Mouse (Mus musculus) forebrain, embryonic 15.5 days (tissue): ENCODE measurements around the gene Hacd4. TPM values are rescaled to one million over a fixed set of nuclear protein-coding genes. Genes with fewer than 3 reads are reported as not detected.

Source experiments
- ATAC-seq: fragments of 200-750 bp; cut with Nextera tagmentation; replicated peaks from 2 replicates; pipeline ENCODE4 v1.8.0; 2017; ENCODE audit warnings: mild to moderate bottlenecking, moderate TSS enrichment, moderate library complexity
- H3K27ac ChIP-seq: fragments of 300-500 bp; sonication (generic); replicated peaks from 2 replicates; pipeline ENCODE4 v1.5.1; 2015; ENCODE audit warnings: mild to moderate bottlenecking, inconsistent platforms
- H3K27me3 ChIP-seq: fragments of 300-500 bp; sonication (generic); 2 replicates; pipeline ENCODE4 v1.6.1; 2015; ENCODE audit warnings: inconsistent platforms
- H3K36me3 ChIP-seq: fragments of 300-500 bp; sonication (generic); 2 replicates; pipeline ENCODE4 v1.6.1; 2015; ENCODE audit warnings: mild to moderate bottlenecking, inconsistent platforms
- H3K4me1 ChIP-seq: fragments of 300-500 bp; sonication (generic); 2 replicates; pipeline ENCODE4 v1.6.1; 2015; ENCODE audit warnings: inconsistent platforms
- H3K4me2 ChIP-seq: fragments of 300-500 bp; sonication (generic); replicated peaks from 2 replicates; pipeline ENCODE4 v1.6.1; 2015; ENCODE audit warnings: mild to moderate bottlenecking, inconsistent platforms
- H3K4me3 ChIP-seq: fragments of 300-500 bp; sonication (generic); 2 replicates; pipeline ENCODE4 v1.5.1; 2015; ENCODE audit warnings: mild to moderate bottlenecking, inconsistent platforms
- H3K9ac ChIP-seq: fragments of 300-500 bp; sonication (generic); replicated peaks from 2 replicates; pipeline ENCODE4 v1.6.1; 2015; ENCODE audit warnings: mild to moderate bottlenecking, inconsistent platforms
- H3K9me3 ChIP-seq: fragments of 300-500 bp; sonication (generic); 2 replicates; pipeline ENCODE4 v1.6.1; 2016; ENCODE audit warnings: inconsistent platforms
- WGBS: fragments of 180-500 bp; shearing (Covaris S2); methylation state at CpG from one replicate; pipeline ENCODE4 v1.1.7; 2015; ENCODE audit warnings: mixed read lengths; 5-methylcytosine and 5-hydroxymethylcytosine counted together
- polyA plus RNA-seq: library from polyadenylated mRNA; unstranded; fragments of >200 nt; fragmentation: Nextera tagmentation; extraction: Ambion mirVana; gene quantifications from 2 replicates; pipeline ENCODE4 v1.2.1, GENCODE M21; 2015

Hacd4 gene
- polyA plus RNA-seq, 1 experiment from 2014 or later = 3.5 TPM

DNA sequence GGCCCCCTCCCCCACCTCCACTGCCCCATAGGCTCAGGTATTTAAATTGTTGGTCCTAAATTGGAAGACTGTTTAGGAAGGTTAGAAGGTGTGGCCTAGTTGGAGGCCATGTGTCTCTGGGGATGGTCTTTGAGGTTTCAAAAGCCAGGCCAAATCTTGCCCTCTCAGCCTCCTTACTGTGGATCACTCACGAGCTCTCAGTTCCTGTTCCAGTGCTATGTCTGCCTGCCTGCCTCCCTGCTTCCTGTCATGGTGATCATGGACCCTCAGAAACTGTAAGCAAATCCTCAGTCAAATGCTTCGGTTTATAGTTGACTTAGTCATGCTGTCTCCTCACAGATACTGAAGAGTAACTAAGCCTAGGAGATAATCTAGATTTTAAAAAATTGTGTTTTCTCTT lies 19.9 kb upstream of the Hacd4 start:
- H3K27ac ChIP-seq = no peak overlapping the region

DNA sequence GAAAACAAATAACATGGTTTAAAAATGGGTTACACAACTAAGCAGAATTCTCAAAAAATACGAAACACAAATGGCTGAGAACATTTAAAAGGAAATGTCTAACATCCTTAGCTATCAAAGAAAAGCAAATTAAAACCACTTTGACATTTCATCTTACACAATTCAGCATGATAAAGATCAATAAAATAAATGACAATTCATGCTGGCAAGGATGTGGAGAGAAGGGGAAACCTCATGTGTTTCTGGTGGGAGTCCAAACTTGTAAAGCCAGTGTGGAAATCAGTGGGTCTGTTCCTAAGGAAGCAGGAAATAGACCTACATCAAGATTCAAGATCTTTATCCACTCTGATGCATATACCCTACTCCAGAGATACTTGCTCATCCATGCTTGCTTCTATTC lies 19.4 kb upstream of the Hacd4 start:
- Histone ChIP-seq H3K9me3 (no peaks in the 10 kb centered on the region), H3K27me3 (no peaks in the 10 kb centered on the region), H3K4me3 (no peak overlapping the region), H3K27ac (no peak overlapping the region), H3K36me3 (no peaks in the 10 kb centered on the region), H3K9ac (no peak overlapping the region), H3K4me1 (no peaks in the 10 kb centered on the region), H3K4me2 (no peak overlapping the region)
- no peak for ATAC-seq
- 89% methylated on average over 1 of the region's 1 CpGs for WGBS

More for the DNA sequence above, 19.9 kb upstream of the Hacd4 start:
- no peaks in the 10 kb centered on the region for H3K36me3 ChIP-seq
- WGBS = 82% methylated on average over 2 of the region's 2 CpGs
- H3K27me3 ChIP-seq = no peaks in the 10 kb centered on the region
- no peak for ATAC-seq
- H3K9me3 ChIP-seq = no peaks in the 10 kb centered on the region
- H3K9ac ChIP-seq = no peak overlapping the region
- no peak overlapping the region for H3K4me3 ChIP-seq
- H3K4me2 ChIP-seq = no peak overlapping the region
- no peaks in the 10 kb centered on the region for H3K4me1 ChIP-seq

DNA sequence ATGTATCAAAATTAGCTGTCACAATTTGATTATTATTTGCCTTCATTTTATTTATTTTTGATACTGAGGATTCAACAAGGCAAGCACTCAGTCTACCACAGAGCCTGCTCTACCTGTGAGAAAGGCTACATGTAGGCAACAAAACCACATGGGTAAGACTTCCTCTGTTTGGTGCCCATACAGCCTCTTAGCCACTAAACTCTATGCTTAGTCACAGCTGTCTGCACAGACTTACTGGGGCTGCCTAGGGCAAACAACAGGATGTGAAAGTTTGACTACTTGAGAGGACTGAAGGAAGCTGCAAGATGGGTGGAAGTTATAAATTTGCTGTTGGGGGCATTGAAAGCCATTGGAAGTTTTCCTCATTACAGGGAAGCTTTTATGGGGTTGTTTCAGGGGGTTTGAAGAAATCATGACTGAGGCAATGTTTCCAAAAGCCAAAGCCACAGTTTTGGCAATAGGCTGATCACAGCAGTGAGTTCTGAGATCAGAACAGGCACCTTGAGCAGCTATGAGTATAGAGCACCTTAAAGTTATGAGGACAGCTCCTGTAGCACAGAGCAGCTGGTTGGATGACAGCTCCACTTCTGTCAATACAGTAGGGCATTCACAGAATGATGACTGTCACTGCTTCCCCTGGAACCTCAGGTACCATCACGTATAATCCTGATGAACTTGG lies 11.5 kb upstream of the Hacd4 start:
- Histone ChIP-seq H3K27me3 (no peaks in the 10 kb centered on the region), H3K4me1 (no peaks in the 10 kb centered on the region), H3K4me3 (no peak overlapping the region), H3K9ac (no peak overlapping the region), H3K27ac (no peak overlapping the region), H3K36me3 (no peaks in the 10 kb centered on the region), H3K9me3 (no peaks in the 10 kb centered on the region), H3K4me2 (no peak overlapping the region)
- WGBS = 88% methylated on average over 1 of the region's 1 CpGs
- ATAC-seq = no peak

DNA sequence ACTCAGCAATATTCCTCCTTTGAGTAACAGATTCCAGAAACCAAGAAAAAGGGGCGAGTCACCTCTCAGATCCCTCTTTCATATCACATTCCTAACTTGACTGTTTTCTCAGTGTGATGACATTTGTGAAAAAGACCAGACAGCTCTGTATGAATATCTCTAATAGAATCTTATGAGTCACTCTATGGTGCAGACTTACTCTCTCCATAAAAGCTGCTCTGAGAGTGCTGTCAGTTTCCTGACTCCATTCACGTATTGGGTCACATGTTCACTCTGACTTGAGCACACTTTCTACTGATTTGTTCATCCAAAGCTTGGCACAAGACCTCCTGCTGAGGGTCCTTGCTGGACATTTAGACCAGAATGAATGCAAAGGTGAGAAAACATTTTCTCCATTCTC lies 10.2 kb upstream of the Hacd4 start:
- 83% methylated on average over 2 of the region's 2 CpGs for WGBS
- no peak overlapping the region for H3K4me2 ChIP-seq
- ATAC-seq = no peak

DNA sequence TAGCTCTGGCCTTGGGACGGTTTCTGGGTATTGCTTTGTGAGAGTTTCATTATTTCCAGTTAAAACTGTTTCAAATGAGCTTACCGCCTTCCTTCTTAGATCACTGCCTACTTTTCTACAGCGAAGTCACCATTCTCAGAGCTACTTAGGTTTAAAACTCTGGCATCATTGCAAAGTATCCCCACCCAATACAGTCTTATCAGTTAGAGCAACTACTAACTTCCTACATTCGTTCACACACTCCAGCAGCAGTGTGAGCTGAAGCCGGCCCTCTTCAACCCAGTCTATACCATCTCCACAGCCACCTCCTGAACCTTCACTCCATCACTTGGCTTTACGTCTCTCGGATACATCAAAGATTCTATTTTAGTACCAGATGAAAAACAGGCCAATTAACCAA lies 2.1 kb upstream of the Hacd4 start:
- no peak for ATAC-seq
- peaks cover 11% of the 10 kb centered on the region for H3K4me1 ChIP-seq
- H3K9me3 ChIP-seq = no peaks in the 10 kb centered on the region
- H3K27ac ChIP-seq = no peak overlapping the region
- no peak overlapping the region for H3K9ac ChIP-seq
- H3K4me3 ChIP-seq = no peak overlapping the region
- H3K4me2 ChIP-seq = no peak overlapping the region
- WGBS = 90% methylated on average over 7 of the region's 7 CpGs
- H3K36me3 ChIP-seq = no peaks in the 10 kb centered on the region
- no peaks in the 10 kb centered on the region for H3K27me3 ChIP-seq

More for the DNA sequence above, 10.2 kb upstream of the Hacd4 start:
- H3K9me3 ChIP-seq = no peaks in the 10 kb centered on the region
- H3K4me1 ChIP-seq = no peaks in the 10 kb centered on the region
- H3K27ac ChIP-seq = no peak overlapping the region
- H3K27me3 ChIP-seq = no peaks in the 10 kb centered on the region
- H3K36me3 ChIP-seq = no peaks in the 10 kb centered on the region
- H3K4me3 ChIP-seq = no peak overlapping the region
- H3K9ac ChIP-seq = no peak overlapping the region

DNA sequence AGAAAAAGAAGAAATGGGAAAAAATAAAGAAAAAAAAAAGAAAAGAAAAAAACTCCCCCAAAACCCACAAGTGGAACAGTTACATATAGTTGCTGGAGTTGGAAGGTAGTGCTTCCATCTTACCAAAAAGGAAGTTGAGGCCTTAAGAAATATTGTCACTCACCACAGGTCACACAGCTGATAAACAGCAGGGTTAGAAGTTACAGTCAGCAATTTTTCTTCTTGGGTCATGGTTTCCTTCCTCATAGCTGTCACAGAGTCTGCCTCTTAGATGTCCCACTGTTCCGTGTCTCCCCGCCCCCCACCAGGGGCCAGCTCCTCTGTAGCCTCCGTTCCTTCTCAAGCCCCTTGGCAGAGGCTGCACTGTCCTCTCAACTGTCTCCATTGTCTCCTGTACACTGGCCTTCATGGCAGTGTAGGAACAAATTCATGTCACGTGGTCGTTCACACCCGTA lies 968 bp upstream of the Hacd4 start:
- Histone ChIP-seq H3K4me2 (no peak overlapping the region), H3K27ac (no peak overlapping the region), H3K4me3 (no peak overlapping the region), H3K36me3 (no peaks in the 10 kb centered on the region), H3K27me3 (no peaks in the 10 kb centered on the region), H3K9me3 (no peaks in the 10 kb centered on the region), H3K4me1 (peaks cover 11% of the 10 kb centered on the region), H3K9ac (no peak overlapping the region)
- no peak for ATAC-seq
- 78% methylated on average over 6 of the region's 6 CpGs for WGBS

DNA sequence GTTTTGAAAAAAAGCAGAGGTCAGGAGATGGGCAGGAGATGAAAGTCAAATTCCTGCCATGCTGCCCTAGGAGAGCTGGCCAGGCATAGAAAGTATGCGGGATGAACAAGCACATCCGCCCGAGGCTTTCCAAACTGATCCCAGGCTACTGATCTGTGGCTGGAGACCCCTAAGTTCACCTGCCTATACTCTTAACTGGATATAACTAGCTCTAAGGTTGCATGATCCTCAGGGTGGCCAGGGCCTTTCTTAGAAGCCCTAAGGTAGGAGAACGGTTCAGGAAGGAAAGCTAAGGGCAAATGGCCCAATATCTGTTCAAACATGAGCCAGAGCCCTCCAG lies 232 bp upstream of the Hacd4 start:
- no peaks in the 10 kb centered on the region for H3K9me3 ChIP-seq
- H3K27me3 ChIP-seq = no peaks in the 10 kb centered on the region
- no peak for ATAC-seq
- peak overlapping the region; percentile 35 for H3K4me3 ChIP-seq
- peak overlapping the region; percentile 50 for H3K4me2 ChIP-seq
- 23% methylated on average over 4 of the region's 4 CpGs for WGBS
- H3K9ac ChIP-seq = peak overlapping the region; percentile 40
- H3K27ac ChIP-seq = no peak overlapping the region
- H3K36me3 ChIP-seq = no peaks in the 10 kb centered on the region
- peaks cover 11% of the 10 kb centered on the region for H3K4me1 ChIP-seq

DNA sequence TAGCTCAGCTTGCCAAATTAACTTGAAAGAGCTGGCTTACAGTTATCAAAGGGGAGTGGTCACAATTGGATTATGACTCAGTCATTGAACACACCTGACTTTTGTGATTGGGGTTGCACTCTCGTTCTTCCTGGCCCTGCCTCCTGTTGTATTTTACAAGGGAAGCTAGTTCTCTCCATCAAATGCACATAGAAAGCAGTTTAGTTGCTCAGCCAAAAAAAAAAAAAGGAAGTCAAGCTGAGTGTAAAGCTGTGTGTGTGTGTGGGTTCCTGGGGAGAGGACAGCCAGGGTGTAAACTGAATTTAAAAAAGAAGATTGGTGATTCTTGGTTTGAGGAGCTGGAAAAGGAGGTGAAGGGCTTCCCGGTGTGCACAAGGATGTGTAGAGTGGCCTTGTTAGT lies 811 bp downstream of the Hacd4 start:
- ATAC-seq = no peak
- Histone ChIP-seq H3K27me3 (no peaks in the 10 kb centered on the region), H3K4me2 (0 out of 2 replicates have a peak overlapping the region, but pooled peaks have one; percentile 50), H3K4me3 (no peak overlapping the region), H3K9ac (no peak overlapping the region), H3K9me3 (no peaks in the 10 kb centered on the region), H3K4me1 (peaks cover 11% of the 10 kb centered on the region), H3K36me3 (no peaks in the 10 kb centered on the region), H3K27ac (no peak overlapping the region)
- 45% methylated on average over 2 of the region's 2 CpGs for WGBS

DNA sequence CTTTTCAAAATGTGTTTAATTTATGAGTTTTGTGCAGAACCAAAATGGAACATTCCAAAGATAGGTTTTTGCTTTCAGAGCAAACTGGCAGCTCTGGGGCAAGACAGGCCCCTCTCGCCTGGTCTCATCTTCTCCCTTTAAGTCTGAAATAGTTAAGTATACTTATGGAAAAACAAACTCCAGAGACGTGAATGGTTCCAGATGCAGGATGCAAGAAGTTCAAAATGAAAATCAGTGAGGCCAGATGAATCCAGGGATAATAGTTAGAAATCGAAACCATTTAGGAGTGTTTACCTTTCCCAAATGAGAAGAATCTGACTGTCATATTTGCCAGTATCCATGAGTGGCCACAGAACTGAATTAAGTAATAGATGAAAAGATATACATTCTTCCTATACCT lies 1.6 kb downstream of the Hacd4 start:
- H3K27me3 ChIP-seq = no peaks in the 10 kb centered on the region
- H3K9me3 ChIP-seq = no peaks in the 10 kb centered on the region
- 92% methylated on average over 3 of the region's 3 CpGs for WGBS
- no peak overlapping the region for H3K9ac ChIP-seq
- H3K4me1 ChIP-seq = peaks cover 11% of the 10 kb centered on the region
- H3K27ac ChIP-seq = no peak overlapping the region
- no peak for ATAC-seq
- H3K4me2 ChIP-seq = no peak overlapping the region
- H3K36me3 ChIP-seq = no peaks in the 10 kb centered on the region
- H3K4me3 ChIP-seq = no peak overlapping the region

DNA sequence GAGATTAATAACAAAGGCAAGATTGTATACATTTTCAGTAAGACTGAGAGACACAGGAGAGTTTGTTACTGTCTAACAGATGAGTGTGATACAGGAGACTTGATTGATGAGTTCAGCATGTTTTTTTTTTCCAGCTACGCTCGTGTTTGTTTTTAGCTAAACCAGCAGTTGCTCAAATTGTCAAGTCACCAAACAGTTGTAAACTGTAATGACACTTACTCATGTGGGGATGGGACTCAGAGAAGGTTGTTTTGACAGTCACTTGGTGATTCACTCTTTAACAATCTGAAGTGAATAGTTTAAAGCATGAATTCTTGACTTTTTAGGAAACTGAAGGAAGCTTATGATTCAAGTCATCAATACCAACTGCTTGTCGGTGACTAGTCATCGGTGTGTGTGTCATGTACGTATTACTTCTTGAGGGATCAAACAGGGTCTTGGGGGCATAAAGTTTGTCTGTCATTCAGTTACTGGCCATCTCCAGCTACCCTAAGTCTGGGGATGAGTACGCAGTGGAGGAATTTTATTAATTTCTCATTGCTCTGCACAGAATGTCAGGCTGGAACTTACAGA lies 2.0 kb downstream of the Hacd4 start:
- ATAC-seq = no peak
- Histone ChIP-seq H3K9me3 (no peaks in the 10 kb centered on the region), H3K9ac (no peak overlapping the region), H3K4me1 (peaks cover 11% of the 10 kb centered on the region), H3K27me3 (no peaks in the 10 kb centered on the region), H3K4me3 (no peak overlapping the region), H3K36me3 (no peaks in the 10 kb centered on the region), H3K27ac (no peak overlapping the region), H3K4me2 (no peak overlapping the region)
- 88% methylated on average over 6 of the region's 6 CpGs for WGBS

DNA sequence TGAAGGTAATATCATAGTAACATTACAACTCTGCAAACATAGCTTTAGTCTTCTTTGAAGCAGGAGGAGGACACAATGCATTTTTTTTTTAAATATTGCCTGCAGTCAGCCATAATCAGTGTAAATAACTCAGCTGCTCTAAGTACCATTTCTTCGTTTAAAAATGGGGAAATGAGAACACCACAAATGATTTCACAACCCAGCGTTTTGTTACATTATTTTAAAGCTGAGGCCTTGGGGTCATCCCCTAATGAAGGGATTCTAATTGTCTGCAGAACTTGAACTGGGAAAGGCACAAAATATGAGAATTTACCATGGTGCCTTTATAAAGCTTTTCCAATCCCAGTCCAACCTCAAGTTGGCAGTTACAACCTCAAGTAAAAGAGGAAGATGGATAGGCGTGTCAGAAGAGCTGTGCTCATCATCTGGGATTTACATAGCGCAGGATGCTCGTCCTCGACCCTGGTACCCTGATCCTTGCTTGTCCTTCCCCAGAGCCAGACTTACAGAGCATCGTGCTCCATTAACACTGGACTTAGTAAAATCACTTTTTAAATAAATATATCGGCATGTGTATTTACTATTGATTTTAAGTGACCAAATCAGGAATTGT lies 6.2 kb downstream of the Hacd4 start:
- WGBS = 85% methylated on average over 8 of the region's 8 CpGs
- no peak overlapping the region for H3K4me3 ChIP-seq
- ATAC-seq = no peak
- H3K27ac ChIP-seq = no peak overlapping the region
- H3K4me1 ChIP-seq = no peaks in the 10 kb centered on the region
- no peaks in the 10 kb centered on the region for H3K36me3 ChIP-seq
- no peaks in the 10 kb centered on the region for H3K9me3 ChIP-seq
- no peak overlapping the region for H3K4me2 ChIP-seq
- no peaks in the 10 kb centered on the region for H3K27me3 ChIP-seq
- no peak overlapping the region for H3K9ac ChIP-seq

DNA sequence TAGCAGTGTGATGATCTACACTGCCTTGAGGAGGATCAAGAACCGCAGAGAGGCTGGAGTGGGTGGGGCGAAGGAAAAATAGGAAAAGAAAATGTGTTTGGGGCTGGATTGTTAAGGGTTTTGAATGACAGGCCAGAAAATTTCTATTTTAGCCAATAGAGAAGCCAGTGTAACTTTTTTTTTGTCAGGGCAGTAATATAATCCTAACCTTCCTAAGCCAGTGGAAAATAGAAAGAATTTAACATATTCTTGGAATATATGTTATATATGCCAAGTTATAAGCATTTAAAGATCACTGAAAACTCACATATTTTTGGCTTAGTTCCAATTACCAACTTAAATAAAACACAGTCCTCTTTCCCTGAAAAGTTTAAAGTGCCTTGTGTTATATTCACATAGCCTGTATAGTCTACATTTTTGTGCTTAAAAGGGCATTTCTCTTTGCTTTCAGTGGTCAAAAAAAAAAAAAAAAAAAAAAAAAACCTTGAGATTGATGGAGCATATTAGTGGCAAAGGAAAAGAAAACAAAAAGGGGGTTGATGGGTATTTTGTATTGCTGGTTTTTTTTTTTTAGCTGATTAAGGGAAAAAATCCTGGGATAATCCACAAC lies 11.0 kb downstream of the Hacd4 start:
- Histone ChIP-seq H3K4me2 (no peak overlapping the region), H3K4me1 (no peaks in the 10 kb centered on the region), H3K36me3 (no peaks in the 10 kb centered on the region), H3K9ac (no peak overlapping the region), H3K27me3 (no peaks in the 10 kb centered on the region), H3K4me3 (no peak overlapping the region), H3K9me3 (no peaks in the 10 kb centered on the region), H3K27ac (no peak overlapping the region)
- ATAC-seq = no peak
- 86% methylated on average over 2 of the region's 2 CpGs for WGBS
